Mouse (Mus musculus): Measurements from ENCODE around the gene Eef2k. TPM values are rescaled to one million over a fixed set of nuclear protein-coding genes. Genes with fewer than 3 reads are reported as not detected.
A peak's percentile ranks its signal among the peaks of the same experiment; 100 is the strongest.

Eef2k gene
- polyA plus RNA-seq, 1 experiment from 2014 or later, result 14.1 TPM

DNA sequence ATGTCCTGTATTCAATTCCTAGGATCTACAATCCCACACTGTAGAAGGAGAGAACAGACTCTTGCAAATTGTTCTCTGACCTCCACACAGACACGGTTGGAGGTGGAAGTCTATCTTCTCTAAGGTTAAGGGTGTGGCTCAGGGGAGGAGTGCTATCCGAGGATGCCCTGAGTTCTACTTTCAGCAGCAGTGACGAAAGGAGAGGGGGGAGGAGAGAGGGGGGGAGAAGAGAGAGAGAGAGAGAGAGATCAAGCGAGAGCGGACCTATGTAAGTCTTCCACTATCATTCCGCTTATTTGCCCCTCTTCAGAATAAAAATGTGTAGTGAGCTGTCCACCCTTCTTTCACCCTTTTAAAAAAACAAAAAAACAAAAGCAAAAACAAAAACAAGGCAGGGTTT is 8.2 kb upstream of the Eef2k start:
- Histone ChIP-seq H3K9me3 (ENCODE audit: control insufficient read depth) (no peaks in the 10 kb centered on the region), H3K27me3 (replicated peaks; ENCODE audit: control insufficient read depth, insufficient read depth, low read length) (no peaks in the 10 kb centered on the region), H3K4me1 (replicated peaks; ENCODE audit: control insufficient read depth, insufficient read depth, low read length) (peaks cover 2% of the 10 kb centered on the region; the same call in 1 of the 2 replicates), H3K4me3 (ENCODE audit: low read depth, low read length) (peak overlapping the region; percentile 62), H3K27ac (ENCODE audit: low read depth, low read length) (no peak overlapping the region; the same call in 1 of the 2 replicates), H3K9ac (ENCODE audit: low read depth, low read length) (peak overlapping the region; percentile 8; the same call in 1 of the 2 replicates), H3K36me3 (ENCODE audit: control insufficient read depth, insufficient read depth) (no peaks in the 10 kb centered on the region), H3K4me2 (replicated peaks; ENCODE audit: low read depth) (peak overlapping the region; percentile 67)
- ATAC-seq, result no peak
- TF ChIP-seq CTCF (IDR thresholded peaks at IDR 0.05; ENCODE audit: low read depth), result no peak
- 40% methylated on average over 6 of the region's 6 CpGs for WGBS

DNA sequence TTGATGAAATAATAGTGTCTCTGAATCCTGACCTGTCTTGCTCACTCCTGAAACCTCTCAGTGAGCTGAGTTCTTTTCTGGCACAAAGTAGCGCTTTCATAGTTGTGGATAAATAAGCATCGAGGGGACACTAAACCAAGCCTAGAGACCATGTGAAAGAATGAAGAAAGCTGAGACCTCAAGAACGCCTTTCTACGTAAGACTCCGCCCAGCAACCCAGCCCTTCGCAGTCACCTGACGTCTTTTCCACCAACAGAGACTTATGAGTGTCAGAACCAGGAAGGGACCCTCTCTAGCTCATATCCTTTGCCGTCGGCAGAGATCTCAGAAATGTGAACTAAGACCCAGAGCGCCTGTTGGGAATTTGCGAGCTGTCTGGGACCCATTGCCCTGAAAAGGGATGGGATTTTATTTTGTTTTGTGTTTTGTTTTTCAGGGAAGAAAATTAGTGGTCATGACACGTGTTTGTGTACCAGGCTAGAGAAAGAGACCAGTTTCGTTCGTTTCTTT is 7.7 kb upstream of the Eef2k start:
- H3K9me3 ChIP-seq (ENCODE audit: control insufficient read depth), result no peaks in the 10 kb centered on the region
- no peaks in the 10 kb centered on the region for H3K36me3 ChIP-seq (ENCODE audit: control insufficient read depth, insufficient read depth)
- no peaks in the 10 kb centered on the region for H3K27me3 ChIP-seq (replicated peaks; ENCODE audit: control insufficient read depth, insufficient read depth, low read length)
- 4% methylated on average over 14 of the region's 14 CpGs for WGBS
- H3K27ac ChIP-seq (ENCODE audit: low read depth, low read length), result peak overlapping the region; percentile 78
- H3K9ac ChIP-seq (ENCODE audit: low read depth, low read length), result peak overlapping the region; percentile 8; the same call in 1 of the 2 replicates
- peaks cover 2% of the 10 kb centered on the region; the same call in 1 of the 2 replicates for H3K4me1 ChIP-seq (replicated peaks; ENCODE audit: control insufficient read depth, insufficient read depth, low read length)
- no peak for TF ChIP-seq CTCF (IDR thresholded peaks at IDR 0.05; ENCODE audit: low read depth)
- H3K4me3 ChIP-seq (ENCODE audit: low read depth, low read length), result peak overlapping the region; percentile 62
- ATAC-seq, result peak; percentile 79
- peak overlapping the region; percentile 67 for H3K4me2 ChIP-seq (replicated peaks; ENCODE audit: low read depth)

- H3K9ac ChIP-seq (ENCODE audit: low read depth, low read length), result peak overlapping the region; percentile 38; the same call in 1 of the 2 replicates
- peak overlapping the region; percentile 78; the same call in 1 of the 2 replicates for H3K27ac ChIP-seq (ENCODE audit: low read depth, low read length)
- ATAC-seq, result peak; percentile 83
- H3K36me3 ChIP-seq (ENCODE audit: control insufficient read depth, insufficient read depth), result no peaks in the 10 kb centered on the region
- H3K27me3 ChIP-seq (replicated peaks; ENCODE audit: control insufficient read depth, insufficient read depth, low read length), result no peaks in the 10 kb centered on the region
- H3K9me3 ChIP-seq (ENCODE audit: control insufficient read depth), result no peaks in the 10 kb centered on the region
- 0 out of 2 replicates have a peak, but pooled peaks cover 2% of the 10 kb centered on the region for H3K4me1 ChIP-seq (replicated peaks; ENCODE audit: control insufficient read depth, insufficient read depth, low read length)
- TF ChIP-seq CTCF (IDR thresholded peaks at IDR 0.05; ENCODE audit: low read depth), result peak; percentile 100
- H3K4me2 ChIP-seq (replicated peaks; ENCODE audit: low read depth), result peak overlapping the region; percentile 67
- H3K4me3 ChIP-seq (ENCODE audit: low read depth, low read length), result peak overlapping the region; percentile 62
- under 1% methylated on average over 41 of the region's 41 CpGs for WGBS
These were observed 6.9 kb upstream of the Eef2k start for GRCm38 (mm10) chr7:120835449-120836359.

- peak overlapping the region; percentile 67 for H3K4me2 ChIP-seq (replicated peaks; ENCODE audit: low read depth)
- no peak for TF ChIP-seq CTCF (IDR thresholded peaks at IDR 0.05; ENCODE audit: low read depth)
- H3K4me3 ChIP-seq (ENCODE audit: low read depth, low read length), result peak overlapping the region; percentile 62
- no peaks in the 10 kb centered on the region for H3K9me3 ChIP-seq (ENCODE audit: control insufficient read depth)
- no peaks in the 10 kb centered on the region for H3K27me3 ChIP-seq (replicated peaks; ENCODE audit: control insufficient read depth, insufficient read depth, low read length)
- ATAC-seq, result no peak
- 5% methylated on average over 12 of the region's 12 CpGs for WGBS
- H3K9ac ChIP-seq (ENCODE audit: low read depth, low read length), result 0 out of 2 replicates have a peak overlapping the region, but pooled peaks have one; percentile 38
- H3K36me3 ChIP-seq (ENCODE audit: control insufficient read depth, insufficient read depth), result no peaks in the 10 kb centered on the region
- H3K27ac ChIP-seq (ENCODE audit: low read depth, low read length), result no peak overlapping the region
- 0 out of 2 replicates have a peak, but pooled peaks cover 2% of the 10 kb centered on the region for H3K4me1 ChIP-seq (replicated peaks; ENCODE audit: control insufficient read depth, insufficient read depth, low read length)
These were observed 6.3 kb upstream of the Eef2k start for GRCm38 (mm10) chr7:120836361-120836760.

GRCm38 (mm10) chr7:120838436-120839160 is 4.0 kb upstream of the Eef2k start:
- no peak for TF ChIP-seq CTCF (IDR thresholded peaks at IDR 0.05; ENCODE audit: low read depth)
- H3K36me3 ChIP-seq (ENCODE audit: control insufficient read depth, insufficient read depth), result no peaks in the 10 kb centered on the region
- 0 out of 2 replicates have a peak, but pooled peaks cover 2% of the 10 kb centered on the region for H3K4me1 ChIP-seq (replicated peaks; ENCODE audit: control insufficient read depth, insufficient read depth, low read length)
- WGBS, result 63% methylated on average over 5 of the region's 5 CpGs
- H3K27me3 ChIP-seq (replicated peaks; ENCODE audit: control insufficient read depth, insufficient read depth, low read length), result no peaks in the 10 kb centered on the region
- H3K9me3 ChIP-seq (ENCODE audit: control insufficient read depth), result no peaks in the 10 kb centered on the region
- H3K4me2 ChIP-seq (replicated peaks; ENCODE audit: low read depth), result no peak overlapping the region
- H3K27ac ChIP-seq (ENCODE audit: low read depth, low read length), result no peak overlapping the region
- H3K4me3 ChIP-seq (ENCODE audit: low read depth, low read length), result no peak overlapping the region
- no peak for ATAC-seq
- no peak overlapping the region for H3K9ac ChIP-seq (ENCODE audit: low read depth, low read length)

GRCm38 (mm10) chr7:120839786-120840185 is 2.8 kb upstream of the Eef2k start:
- WGBS, result 91% methylated on average over 2 of the region's 2 CpGs
- Histone ChIP-seq H3K4me3 (ENCODE audit: low read depth, low read length) (no peak overlapping the region), H3K4me1 (replicated peaks; ENCODE audit: control insufficient read depth, insufficient read depth, low read length) (peaks cover 2% of the 10 kb centered on the region; the same call in 1 of the 2 replicates), H3K27ac (ENCODE audit: low read depth, low read length) (no peak overlapping the region), H3K27me3 (replicated peaks; ENCODE audit: control insufficient read depth, insufficient read depth, low read length) (no peaks in the 10 kb centered on the region), H3K4me2 (replicated peaks; ENCODE audit: low read depth) (no peak overlapping the region), H3K9ac (ENCODE audit: low read depth, low read length) (no peak overlapping the region), H3K36me3 (ENCODE audit: control insufficient read depth, insufficient read depth) (no peaks in the 10 kb centered on the region), H3K9me3 (ENCODE audit: control insufficient read depth) (no peaks in the 10 kb centered on the region)
- no peak for ATAC-seq
- no peak for TF ChIP-seq CTCF (IDR thresholded peaks at IDR 0.05; ENCODE audit: low read depth)

Data from intestine, postnatal 0 days (tissue).